Comparison of ENCODE assay signal across 9 mouse cellular contexts in the genomic region with DNA sequence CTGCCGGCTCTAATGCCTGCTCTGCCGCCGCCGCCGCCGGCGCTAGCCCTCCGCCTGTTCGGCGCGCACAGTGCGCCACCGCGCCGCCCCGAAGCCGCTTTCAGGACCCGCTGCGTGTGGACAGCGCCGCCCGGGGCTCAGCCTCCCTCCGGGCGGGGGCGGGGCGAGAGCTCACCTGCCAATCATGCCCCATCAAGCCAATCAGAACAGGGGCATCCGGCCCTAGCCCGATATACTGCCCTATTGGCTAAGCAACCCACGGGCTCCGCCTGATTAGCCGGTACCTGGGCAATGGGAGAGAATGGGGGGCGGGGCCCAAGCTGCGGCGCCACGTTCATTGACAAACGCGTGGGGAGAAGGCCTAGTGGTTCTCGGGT. TPM values are rescaled to one million over a fixed set of nuclear protein-coding genes. Genes with fewer than 3 reads are reported as not detected.
DNase-seq lines count a peak whose midpoint lies in the region; ATAC-seq and TF ChIP-seq lines count a peak whose summit lies in the region.
"Had no signal": no experiment of that assay in that cellular context is flagged by ENCODE, and none has a peak within 500 bp of the region (broad histone marks: within the 10 kb centered on the region; RNA-seq: fewer than 3 reads in every experiment).

No protein-coding gene starts in this region.

- DNase-seq in CD8-positive naive resting alpha-beta T cell, adult 2 months (ENCODE audit: low read depth in 2 of 2, low spot score in 2 of 2) = peak; percentile 46 to 67
- DNase-seq in heart, postnatal 14 days = peak; percentile 87 to 93
- peak; percentile 84 to 93 for DNase-seq in kidney, postnatal 36 days
- peak; percentile 89 for DNase-seq in liver, postnatal 0 days

- WGBS in forebrain, embryonic 15.5 days = 0% methylated on average over 38 of the region's 38 CpGs
- under 1% methylated on average over 22 of the region's 38 CpGs for WGBS in liver, postnatal 0 days (ENCODE audit: insufficient replicate concordance)
- under 1% methylated on average over 38 of the region's 38 CpGs for WGBS in neural tube, embryonic 12.5 days
- WGBS in stomach, embryonic 16.5 days = 1% methylated on average over 38 of the region's 38 CpGs

- peaks cover 91% of the 10 kb centered on the region for H3K27me3 ChIP-seq in forebrain, embryonic 15.5 days
- H3K27me3 ChIP-seq in liver, postnatal 0 days (ENCODE audit: insufficient read depth, low read length) = peaks cover 94% of the 10 kb centered on the region
- H3K27me3 ChIP-seq in neural tube, embryonic 12.5 days (replicated peaks) = peaks cover 99% of the 10 kb centered on the region
- H3K27me3 ChIP-seq in stomach, embryonic 16.5 days (ENCODE audit: control insufficient read depth, insufficient read depth, low read length) = peaks cover 92% of the 10 kb centered on the region

- ATAC-seq in cerebellum, adult (ENCODE audit: insufficient number of reproducible peaks, low FRiP score, low TSS enrichment) = peak; percentile 29; the same call in 1 of the 2 replicates
- peak; percentile 99 for ATAC-seq in forebrain, embryonic 15.5 days (replicated peaks)
- peak; percentile 93 for ATAC-seq in liver, postnatal 0 days
- ATAC-seq in neural tube, embryonic 12.5 days (ENCODE audit: low FRiP score, low read depth) = peak; percentile 98
- ATAC-seq in stomach, embryonic 16.5 days (ENCODE audit: insufficient read depth, low FRiP score) = peak; percentile 98

- intact Hi-C loops in heart, postnatal 14 days (cut with DNase I) = no loop called here

- H3K4me2 ChIP-seq in forebrain, embryonic 15.5 days (replicated peaks) = peak overlapping the region; percentile 56
- peak overlapping the region; percentile 68 for H3K4me2 ChIP-seq in liver, postnatal 0 days (ENCODE audit: low read depth, low read length)
- H3K4me2 ChIP-seq in neural tube, embryonic 12.5 days (replicated peaks) = peak overlapping the region; percentile 76
- peak overlapping the region; percentile 71 for H3K4me2 ChIP-seq in stomach, embryonic 16.5 days (ENCODE audit: low read depth, low read length)

- no peak for TF ChIP-seq CTCF in liver, postnatal 0 days (IDR thresholded peaks at IDR 0.05; ENCODE audit: low read depth)

- H3K36me3 ChIP-seq in forebrain, embryonic 15.5 days = no peaks in the 10 kb centered on the region
- H3K36me3 ChIP-seq in liver, postnatal 0 days (replicated peaks; ENCODE audit: insufficient read depth, low read length) = no peaks in the 10 kb centered on the region
- H3K36me3 ChIP-seq in neural tube, embryonic 12.5 days = no peaks in the 10 kb centered on the region
- no peaks in the 10 kb centered on the region for H3K36me3 ChIP-seq in stomach, embryonic 16.5 days (ENCODE audit: control insufficient read depth, insufficient read depth, low read length)

- H3K4me1 ChIP-seq in forebrain, embryonic 15.5 days = peaks cover 28% of the 10 kb centered on the region
- peaks cover 14% of the 10 kb centered on the region for H3K4me1 ChIP-seq in liver, postnatal 0 days (ENCODE audit: insufficient read depth)
- H3K4me1 ChIP-seq in neural tube, embryonic 12.5 days = peaks cover 30% of the 10 kb centered on the region
- H3K4me1 ChIP-seq in stomach, embryonic 16.5 days (ENCODE audit: control insufficient read depth, insufficient read depth, low read length) = 0 out of 2 replicates have a peak, but pooled peaks cover 13% of the 10 kb centered on the region

- no peak overlapping the region for H3K27ac ChIP-seq in forebrain, embryonic 15.5 days (replicated peaks)
- H3K27ac ChIP-seq in liver, postnatal 0 days (ENCODE audit: low read depth) = no peak overlapping the region
- no peak overlapping the region for H3K27ac ChIP-seq in neural tube, embryonic 12.5 days
- no peak overlapping the region for H3K27ac ChIP-seq in stomach, embryonic 16.5 days (ENCODE audit: low read length)

- H3K4me3 ChIP-seq in forebrain, embryonic 15.5 days = peak overlapping the region; percentile 44
- H3K4me3 ChIP-seq in liver, postnatal 0 days (ENCODE audit: low read depth, low read length) = peak overlapping the region; percentile 46
- peak overlapping the region; percentile 48 for H3K4me3 ChIP-seq in neural tube, embryonic 12.5 days
- H3K4me3 ChIP-seq in stomach, embryonic 16.5 days (replicated peaks; ENCODE audit: low read length) = peak overlapping the region; percentile 44

- no peak overlapping the region for H3K9ac ChIP-seq in forebrain, embryonic 15.5 days (replicated peaks)
- no peak overlapping the region for H3K9ac ChIP-seq in liver, postnatal 0 days (replicated peaks)
- peak overlapping the region; percentile 54 for H3K9ac ChIP-seq in neural tube, embryonic 12.5 days
- no peak overlapping the region for H3K9ac ChIP-seq in stomach, embryonic 16.5 days (ENCODE audit: low read length)

- no peaks in the 10 kb centered on the region for H3K9me3 ChIP-seq in forebrain, embryonic 15.5 days
- no peaks in the 10 kb centered on the region for H3K9me3 ChIP-seq in liver, postnatal 0 days (ENCODE audit: low read length)
- H3K9me3 ChIP-seq in neural tube, embryonic 12.5 days = no peaks in the 10 kb centered on the region
- no peaks in the 10 kb centered on the region for H3K9me3 ChIP-seq in stomach, embryonic 16.5 days (replicated peaks; ENCODE audit: control insufficient read depth, low read length)

- no peak for TF ChIP-seq EP300 in liver, postnatal 0 days (IDR thresholded peaks at IDR 0.05; ENCODE audit: low read depth)

RNA-seq across cellular contexts. Expression of gene Pax5, which starts 5.9 kb away (rescaled TPM):
- 0.19 and 0.22 TPM in 2 replicates for polyA plus RNA-seq in forebrain, embryonic 15.5 days (2015; fragmentation: Nextera tagmentation; extraction: Ambion mirVana)
- under 1 TPM; 0.71 to 0.76 TPM for total RNA-seq in heart, postnatal 14 days (2021)
- 0.75 and 0.99 TPM in 2 replicates for polyA plus RNA-seq in liver, postnatal 0 days (2015; fragmentation: Nextera tagmentation; extraction: Ambion mirVana)
- polyA plus RNA-seq in neural tube, embryonic 12.5 days (2016; fragmentation: Nextera tagmentation; extraction: Ambion mirVana) = 2.4 and 3.3 TPM in 2 replicates
- polyA plus RNA-seq in stomach, embryonic 16.5 days (2015; fragmentation: Nextera tagmentation; extraction: Ambion mirVana) = 0.03 TPM in 1 of 2 replicates, not detected in the other
- total RNA-seq: MEL had no signal

RNA-seq across cellular contexts. Expression of gene Zcchc7, which starts 51.3 kb away (rescaled TPM):
- polyA plus RNA-seq in forebrain, embryonic 15.5 days (2015; fragmentation: Nextera tagmentation; extraction: Ambion mirVana) = 39.8 and 41.0 TPM in 2 replicates
- total RNA-seq in heart, postnatal 14 days (2021) = 10 to 100 TPM; 18.6 to 22.0 TPM
- polyA plus RNA-seq in liver, postnatal 0 days (2015; fragmentation: Nextera tagmentation; extraction: Ambion mirVana) = 19.6 and 19.8 TPM in 2 replicates
- polyA plus RNA-seq in neural tube, embryonic 12.5 days (2016; fragmentation: Nextera tagmentation; extraction: Ambion mirVana) = 28.2 and 34.9 TPM in 2 replicates
- polyA plus RNA-seq in stomach, embryonic 16.5 days (2015; fragmentation: Nextera tagmentation; extraction: Ambion mirVana) = 34.7 and 38.8 TPM in 2 replicates

Comparison
In these comparisons a context has a peak if more than half of its experiments do, and no peak if none do; other contexts are left out.
1. ATAC-seq: peak in every context shown above with its lines; median percentile 99 in forebrain, embryonic 15.5 days; 98 in neural tube, embryonic 12.5 days; 98 in stomach, embryonic 16.5 days; 93 in liver, postnatal 0 days; 29 in cerebellum, adult.